Mouse (Mus musculus) megakaryocyte, adult 5-6 weeks (primary cell): ENCODE results near the gene Efhb. TPM values are rescaled to one million over a fixed set of nuclear protein-coding genes. Genes with fewer than 3 reads are reported as not detected.

Experiments
- ATAC-seq: 2 replicates; pipeline ENCODE4 v1.8.0; 2016; ENCODE audit warnings: mild to moderate bottlenecking, inconsistent platforms; ENCODE audit not compliant: poor library complexity, severe bottlenecking
- total RNA-seq, 2 experiments: library from RNA; stranded (forward) in 1 of 2; stranded (reverse) in 1 of 2; fragments of 153-499, 151-499 nt in 1 of 2; fragments of 221-1000, 200-1000 nt in 1 of 2; gene quantifications; 2 replicates each; pipeline versions ENCODE4 v1.2.3 to v1.2.4; 2015 to 2017

Efhb gene
- total RNA-seq, 2 experiments from 2014 or later: 0.15 TPM; not detected in 1

GRCm38 (mm10) chr17:53386863-53387262, 76.3 kb downstream of the Efhb start:
- no peak for ATAC-seq

DNA sequence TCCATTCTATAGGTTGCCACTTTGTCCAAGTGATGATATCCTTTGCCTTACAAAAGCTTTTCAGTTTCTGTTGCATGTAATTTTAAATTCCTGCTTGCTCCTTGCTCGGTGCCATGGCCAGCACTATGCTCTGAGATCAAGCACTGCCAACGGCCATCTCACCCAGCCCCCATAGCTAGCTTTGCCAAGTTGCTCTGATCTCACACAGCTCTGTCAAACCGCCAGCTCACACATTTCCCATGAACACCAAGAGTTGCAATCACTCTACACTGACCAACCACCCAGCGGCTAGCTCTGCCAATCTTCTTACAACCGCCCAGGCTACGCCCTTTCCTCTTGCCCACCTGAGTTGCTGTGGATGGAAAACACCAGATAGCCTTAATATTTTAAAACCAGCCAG, 99.0 kb downstream of the Efhb start:
- no peak for ATAC-seq

Other genes with a start within 250 kb of the Efhb start
- 77.1 and 81.5 TPM in 2 replicates for gene Rab5a, start 15.9 kb upstream of the Efhb start, total RNA-seq (2015)
- gene Rab5a, start 15.9 kb upstream of the Efhb start, total RNA-seq (2017): 90.5 and 93.7 TPM in 2 replicates
- not detected in 2 replicates for gene Pp2d1, start 76.1 kb upstream of the Efhb start, total RNA-seq (2015)
- not detected in 2 replicates for gene Pp2d1, start 76.1 kb upstream of the Efhb start, total RNA-seq (2017)
- 38.9 and 41.4 TPM in 2 replicates for gene Kat2b, start 103.5 kb upstream of the Efhb start, total RNA-seq (2015)
- gene Kat2b, start 103.5 kb upstream of the Efhb start, total RNA-seq (2017): 57.9 and 72.6 TPM in 2 replicates
- 28.5 and 36.5 TPM in 2 replicates for gene Sgo1, start 226.0 kb upstream of the Efhb start, total RNA-seq (2015)
- gene Sgo1, start 226.0 kb upstream of the Efhb start, total RNA-seq (2017): 68.3 and 70.9 TPM in 2 replicates